Mouse (Mus musculus) activated CD4-positive, CD25-positive, alpha-beta regulatory T cell, adult 4 months (primary cell): ENCODE measurements around the gene Pitpnm2. TPM values are rescaled to one million over a fixed set of nuclear protein-coding genes. Genes with fewer than 3 reads are reported as not detected.

ENCODE experiments used
- ATAC-seq: one replicate; pipeline ENCODE4 v1.8.0; 2017
- polyA plus RNA-seq, 2 experiments: library from polyadenylated mRNA; unstranded; fragments of 100-300 nt; shearing (Covaris generic); gene quantifications; one replicate each; pipeline ENCODE4 v1.2.1; 2017

Pitpnm2 gene
- polyA plus RNA-seq, 2 experiments from 2014 or later, result 10.6 to 11.3 TPM

DNA sequence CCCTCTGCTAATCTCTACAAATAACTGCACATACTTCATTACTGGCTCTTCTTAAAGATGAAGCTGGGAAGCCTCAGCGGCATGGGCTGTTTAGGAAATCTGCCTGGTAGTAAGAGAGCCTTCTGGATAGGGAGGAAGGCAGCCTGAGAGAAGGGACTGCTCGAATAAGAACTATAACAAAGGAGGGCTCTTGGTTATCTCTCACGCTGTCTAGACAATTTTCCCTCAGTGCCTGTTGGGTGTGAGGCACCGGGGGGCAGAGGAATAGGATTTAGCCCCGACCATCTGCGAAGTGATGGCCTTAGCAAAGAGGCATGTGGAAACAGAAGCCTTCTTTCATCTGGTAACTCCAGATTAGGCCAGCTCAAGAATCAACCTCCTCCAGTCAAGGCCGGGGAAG is 2.3 kb downstream of the Pitpnm2 start:
- no peak for ATAC-seq

GRCm38 (mm10) chr5:124244885-124245284 is 4.7 kb downstream of the Pitpnm2 start:
- ATAC-seq, result no peak

DNA sequence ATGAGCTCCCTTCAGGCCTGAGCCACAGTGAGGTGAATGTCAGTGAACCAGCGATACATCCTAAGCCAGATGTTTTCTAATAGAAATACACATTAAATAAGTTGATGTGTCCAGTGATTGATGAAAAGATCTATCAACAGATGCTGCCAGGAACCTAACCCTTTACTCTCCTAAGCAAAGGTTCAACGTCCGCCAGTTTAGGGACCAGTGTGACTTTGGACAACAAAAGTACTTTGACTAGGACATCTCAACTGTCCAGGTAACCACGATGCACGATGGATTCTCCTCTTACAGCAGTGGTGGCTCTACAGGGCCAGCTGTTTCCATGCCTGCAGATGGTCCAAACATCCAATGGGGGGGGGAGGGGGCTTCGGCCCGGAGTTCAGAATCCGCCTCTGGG is 5.1 kb downstream of the Pitpnm2 start:
- no peak for ATAC-seq

DNA sequence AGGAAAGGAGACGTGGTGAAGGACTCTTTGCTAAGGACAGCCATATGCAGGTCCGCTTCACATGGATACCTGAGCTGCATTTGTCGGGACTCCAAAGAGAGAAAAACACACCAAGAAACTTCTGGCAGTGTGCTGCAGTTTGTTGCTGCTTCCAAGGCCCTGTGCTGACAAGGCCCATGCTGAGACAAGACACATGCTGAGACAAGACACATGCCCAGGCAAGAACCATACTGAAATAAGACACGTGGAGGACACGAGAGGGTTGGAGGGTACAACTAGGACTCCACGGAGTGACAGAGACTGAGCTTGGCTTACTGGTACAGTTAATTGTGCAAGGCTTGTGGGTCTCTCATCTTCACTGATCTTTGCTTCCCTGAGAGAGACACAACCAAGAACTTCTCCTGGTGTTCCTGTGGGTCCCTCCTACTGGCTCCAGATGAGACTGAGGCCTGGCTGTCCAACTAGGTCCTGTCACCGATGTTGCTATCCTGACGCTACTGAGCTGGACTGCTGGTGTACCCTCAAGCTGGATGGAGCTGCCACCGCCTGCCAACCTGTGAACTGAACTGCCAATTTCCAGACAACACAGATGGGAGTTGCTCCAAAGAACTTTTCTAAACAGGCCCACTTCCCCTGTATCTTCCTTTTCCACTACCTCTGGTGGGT is 6.2 kb downstream of the Pitpnm2 start:
- no peak for ATAC-seq

DNA sequence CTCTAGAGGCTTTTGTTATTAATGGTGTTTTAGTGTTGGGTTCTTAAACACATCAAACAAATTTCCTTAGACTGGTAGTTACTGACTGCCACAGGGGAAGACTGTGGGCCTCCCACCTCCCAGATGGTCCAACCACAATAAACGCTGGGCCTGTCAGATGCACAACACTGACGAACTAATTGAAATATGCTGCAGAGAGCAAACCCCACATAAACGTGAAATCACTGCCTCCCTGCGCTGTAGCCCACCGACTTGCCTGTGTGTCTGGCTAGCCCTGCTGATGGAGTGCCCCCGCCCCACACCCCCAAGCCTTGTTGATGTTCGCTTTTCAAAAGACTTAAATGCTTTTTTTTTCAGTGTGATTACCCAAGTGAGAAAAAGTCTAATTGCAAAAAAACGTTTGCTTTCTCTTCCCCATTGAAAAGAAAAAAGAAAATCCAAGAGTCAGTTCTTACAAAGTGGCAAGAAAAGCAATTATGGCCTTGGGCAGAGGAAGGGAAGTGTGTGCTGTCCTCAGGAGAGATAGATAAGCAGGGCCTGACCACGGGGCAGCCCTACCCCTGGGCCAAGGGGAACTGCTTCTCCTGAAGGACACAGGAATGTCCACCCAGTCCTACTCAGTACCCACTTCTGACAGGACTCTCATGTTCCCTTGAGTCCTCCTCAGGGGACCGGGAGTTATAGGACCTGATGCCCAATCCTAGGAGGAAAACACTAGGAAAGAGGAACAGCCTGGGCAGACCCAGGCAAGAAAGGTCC is 7.7 kb downstream of the Pitpnm2 start:
- ATAC-seq, result no peak

- ATAC-seq, result no peak
Measured at GRCm38 (mm10) chr5:124240841-124241685, 8.5 kb downstream of the Pitpnm2 start.

GRCm38 (mm10) chr5:124236180-124236579 is 13.4 kb downstream of the Pitpnm2 start:
- no peak for ATAC-seq

DNA sequence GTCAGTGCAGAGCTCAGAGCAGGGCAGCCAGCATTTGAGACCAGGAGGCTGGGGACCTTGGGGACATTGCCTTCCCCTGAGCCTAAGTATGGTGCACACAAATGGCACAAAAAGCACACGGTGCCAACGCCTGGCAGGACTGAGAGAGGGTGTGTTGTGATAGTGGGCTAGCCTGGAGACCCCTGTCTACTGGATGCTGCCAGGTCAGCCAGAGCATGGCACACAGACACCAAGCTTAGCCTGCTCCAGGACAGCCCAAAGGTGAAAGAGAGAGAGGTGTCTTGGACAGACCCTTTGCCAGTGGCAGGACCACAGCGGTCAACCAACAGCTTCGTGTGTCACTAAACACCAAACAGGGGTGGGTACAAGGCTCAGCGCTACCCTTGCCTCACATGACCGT is 14.8 kb downstream of the Pitpnm2 start:
- ATAC-seq, result no peak

DNA sequence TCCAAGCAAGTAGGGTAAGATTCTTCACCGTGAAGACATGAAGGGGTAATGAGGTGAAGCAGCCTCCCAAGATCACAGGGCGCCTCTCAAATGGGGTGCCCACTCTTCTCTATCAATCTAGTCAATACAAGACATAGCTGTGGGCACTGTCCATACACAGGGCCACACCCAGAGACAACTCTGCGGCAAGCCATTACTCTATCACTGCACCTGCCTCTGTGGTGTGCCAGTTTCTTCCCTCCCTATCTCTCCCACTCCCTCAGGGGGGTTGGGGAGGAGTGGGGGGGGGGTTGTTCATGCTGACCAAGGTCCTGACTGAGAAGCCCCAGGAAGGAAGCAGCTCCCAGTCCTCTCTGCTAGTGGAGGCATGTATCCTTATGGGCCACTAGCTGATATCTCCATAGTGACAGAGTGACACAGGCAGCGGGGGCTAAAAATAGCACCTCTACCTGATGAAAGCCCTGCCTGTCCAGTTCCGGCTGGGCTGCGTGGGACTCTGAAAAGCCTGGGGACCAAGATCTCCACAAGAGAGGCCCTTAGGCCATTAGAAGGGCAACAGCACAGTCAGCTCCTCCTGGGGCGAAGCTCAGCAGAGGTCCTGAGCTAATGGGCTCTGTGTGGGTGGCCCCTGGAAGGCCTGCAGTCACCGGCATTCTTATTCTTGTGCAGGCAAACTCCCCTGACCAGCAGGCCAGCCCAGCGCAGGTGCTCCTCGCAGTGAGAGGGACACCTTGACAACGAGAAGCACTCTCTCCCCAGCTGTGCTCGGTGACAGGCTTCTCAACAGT is 15.5 kb downstream of the Pitpnm2 start:
- ATAC-seq, result no peak

GRCm38 (mm10) chr5:124233144-124233465 is 16.5 kb downstream of the Pitpnm2 start:
- ATAC-seq, result peak; percentile 84

GRCm38 (mm10) chr5:124232360-124233143 is 17.0 kb downstream of the Pitpnm2 start:
- ATAC-seq, result peak; percentile 17

GRCm38 (mm10) chr5:124230461-124230860 is 19.1 kb downstream of the Pitpnm2 start:
- no peak for ATAC-seq

DNA sequence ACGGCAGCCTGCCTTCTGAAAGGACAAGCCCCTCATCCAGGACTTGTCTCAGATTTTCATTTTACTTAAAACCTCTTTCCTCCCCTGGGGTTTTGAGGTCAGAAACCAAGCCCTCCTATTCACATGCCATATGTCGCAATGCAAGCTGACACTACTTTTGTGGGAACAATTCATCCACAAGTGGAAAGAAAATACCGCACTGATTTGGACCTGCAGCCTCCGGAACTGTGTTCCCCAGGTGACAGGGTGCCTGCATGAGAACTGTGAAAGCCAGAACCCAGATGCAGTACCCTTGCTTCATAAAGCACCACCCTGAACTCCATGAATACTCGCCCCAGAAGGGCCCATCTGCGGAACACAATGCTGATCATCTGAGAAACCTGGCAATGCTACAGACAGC is 22.4 kb downstream of the Pitpnm2 start:
- ATAC-seq, result no peak

DNA sequence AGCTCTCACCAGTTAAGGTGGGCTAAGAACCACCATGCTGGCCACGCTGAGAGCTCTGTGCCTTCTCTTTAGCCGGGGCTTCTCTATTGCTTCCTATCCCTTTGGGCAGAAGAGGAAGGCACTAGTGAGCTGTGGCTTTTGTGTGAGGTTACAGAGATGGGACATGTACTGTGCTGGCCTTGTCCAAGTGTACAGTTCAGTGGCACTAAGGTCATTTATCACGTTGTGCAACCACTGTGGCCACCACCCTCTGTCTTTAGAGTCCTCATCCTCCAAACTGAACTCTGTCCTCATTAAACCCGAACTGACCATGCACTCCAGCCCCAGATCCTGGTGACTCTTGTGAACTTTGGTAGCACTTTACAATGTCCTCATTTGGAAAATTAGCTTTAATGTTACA is 23.1 kb downstream of the Pitpnm2 start:
- ATAC-seq, result no peak

DNA sequence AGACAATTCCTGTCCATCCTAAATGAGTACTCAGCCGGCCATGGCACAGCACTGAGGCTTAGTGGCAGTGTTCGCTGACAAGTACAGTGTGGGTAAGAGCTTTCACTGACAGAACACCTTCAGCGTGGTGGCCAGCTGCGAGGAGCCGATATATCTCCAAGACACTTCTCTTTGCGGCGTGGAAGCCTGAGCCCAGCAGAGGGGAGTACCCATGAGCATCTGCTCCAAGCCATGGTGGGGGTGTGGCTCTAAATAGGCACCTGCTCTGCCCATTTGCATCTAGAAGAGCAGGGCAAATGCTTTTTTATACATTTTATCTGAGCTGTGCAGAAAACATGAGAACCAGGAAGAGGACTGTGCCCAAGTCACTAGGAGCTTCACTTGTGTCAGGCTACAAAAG is 23.7 kb downstream of the Pitpnm2 start:
- ATAC-seq, result no peak

GRCm38 (mm10) chr5:124224321-124225092 is 25.1 kb downstream of the Pitpnm2 start:
- no peak for ATAC-seq

DNA sequence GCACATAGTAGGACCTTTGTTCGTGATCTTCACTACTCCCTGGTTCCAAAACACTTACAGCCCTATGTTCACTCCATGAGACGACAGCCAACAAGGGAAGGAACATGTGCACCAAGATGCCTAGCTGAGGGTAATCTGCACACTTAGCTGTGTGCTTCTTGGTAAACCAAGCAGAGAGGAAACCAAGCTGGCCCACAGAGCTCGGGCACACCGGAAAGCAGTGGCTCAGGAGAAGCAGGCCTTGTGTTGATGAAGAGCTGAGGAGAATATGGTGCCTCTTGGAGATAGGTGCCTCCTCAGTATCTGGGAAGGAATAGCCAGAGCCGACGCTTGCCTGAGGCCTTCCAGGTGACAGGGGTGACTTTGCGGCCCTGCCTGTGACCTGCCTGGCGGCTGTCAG is 26.0 kb downstream of the Pitpnm2 start:
- ATAC-seq, result no peak

GRCm38 (mm10) chr5:124222696-124223095 is 26.9 kb downstream of the Pitpnm2 start:
- no peak for ATAC-seq

- ATAC-seq, result no peak
Measured at GRCm38 (mm10) chr5:124221736-124222040, 27.9 kb downstream of the Pitpnm2 start.

- no peak for ATAC-seq
Measured at GRCm38 (mm10) chr5:124221037-124221735, 28.4 kb downstream of the Pitpnm2 start.

- ATAC-seq, result no peak
Measured at GRCm38 (mm10) chr5:124220551-124220950, 29.0 kb downstream of the Pitpnm2 start.
